Mouse (Mus musculus) lung, adult 2 months (tissue): ENCODE data around the gene Sf3a2.

Experiments
- CTCF ChIP-seq: fragments of 200-500 bp; IDR thresholded peaks from 2 replicates; pipeline ENCODE4 v1.5.1; 2011; ENCODE audit warnings: mild to moderate bottlenecking, low read length, control low read depth; ENCODE audit not compliant: insufficient read depth
- POLR2A ChIP-seq: fragments of 200-500 bp; IDR thresholded peaks from 2 replicates; pipeline ENCODE4 v1.6.1; 2011; ENCODE audit warnings: low read depth, mild to moderate bottlenecking, control low read depth, low read length, borderline replicate concordance; ENCODE audit errors: extremely low read depth

DNA sequence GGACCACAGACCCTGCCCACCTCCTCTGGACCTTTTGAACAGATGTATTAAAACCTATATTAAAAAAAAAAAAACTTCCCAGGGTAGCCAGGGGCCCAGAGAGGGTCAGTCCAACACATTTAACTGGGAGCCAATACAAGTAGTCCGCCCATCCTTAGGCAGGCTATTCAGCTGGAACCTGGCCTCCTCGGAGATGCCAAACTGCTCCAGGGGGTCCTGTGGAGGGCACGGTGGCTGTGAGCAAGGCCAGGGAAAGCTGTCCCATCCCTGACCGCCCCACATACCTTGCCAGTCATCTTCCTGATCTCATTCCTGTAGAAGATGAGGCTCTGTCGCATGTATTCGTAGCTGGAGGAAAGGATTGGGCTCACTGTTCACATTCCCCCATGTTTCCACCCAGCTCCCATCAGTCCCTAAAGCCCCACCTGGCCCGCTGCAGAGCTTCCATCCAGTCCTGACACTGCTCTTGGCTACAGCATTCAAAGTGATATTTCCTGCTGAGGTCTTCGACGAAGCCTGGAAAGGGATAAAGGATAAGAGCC is 1.6 kb upstream of the Sf3a2 start:
- TF ChIP-seq CTCF: no peak
- no peak for TF ChIP-seq POLR2A
